Mouse (Mus musculus): Measurements from ENCODE around the gene Olfr594. TPM values are rescaled to one million over a fixed set of nuclear protein-coding genes. Genes with fewer than 3 reads are reported as not detected.

The Olfr594 gene
- not detected in 2 replicates for polyA plus RNA-seq (2012; rRNA removed)

GRCm38 (mm10) chr7:103216696-103217095 lies at the start of gene Olfr594:
Gene Olfr594, plus strand, starts transcription at chr7:103216996.

GRCm38 (mm10) chr7:103178240-103178639 lies 38.6 kb upstream of the Olfr594 start, which contains the start of gene Olfr591:
Gene Olfr591, minus strand, starts transcription at chr7:103178340.

GRCm38 (mm10) chr7:103184503-103184902 lies 32.3 kb upstream of the Olfr594 start, which contains the start of gene Olfr592:
Gene Olfr592, plus strand, starts transcription at chr7:103184803.

DNA sequence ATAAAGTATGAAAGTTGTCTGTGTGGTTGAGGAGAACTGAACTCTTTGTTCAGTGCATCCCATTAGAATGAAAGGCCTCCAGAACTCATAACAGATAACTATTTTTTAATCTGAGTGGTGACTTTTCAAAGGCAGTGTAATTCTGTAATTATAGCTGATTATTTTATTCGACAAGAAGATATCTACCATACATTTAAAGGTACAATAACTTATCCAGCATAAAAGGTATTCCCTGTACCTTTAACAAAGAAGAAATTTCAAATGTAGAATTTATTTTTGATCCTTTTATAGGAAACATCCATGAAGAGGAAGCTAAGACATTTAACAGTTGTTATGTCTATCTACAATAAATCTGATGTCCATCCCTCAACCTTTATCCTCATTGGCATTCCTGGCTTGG lies 5.2 kb upstream of the Olfr594 start, which contains the start of gene Olfr593:
Gene Olfr593, plus strand, starts transcription at position 301 of the 400 bp plus-strand sequence.

DNA sequence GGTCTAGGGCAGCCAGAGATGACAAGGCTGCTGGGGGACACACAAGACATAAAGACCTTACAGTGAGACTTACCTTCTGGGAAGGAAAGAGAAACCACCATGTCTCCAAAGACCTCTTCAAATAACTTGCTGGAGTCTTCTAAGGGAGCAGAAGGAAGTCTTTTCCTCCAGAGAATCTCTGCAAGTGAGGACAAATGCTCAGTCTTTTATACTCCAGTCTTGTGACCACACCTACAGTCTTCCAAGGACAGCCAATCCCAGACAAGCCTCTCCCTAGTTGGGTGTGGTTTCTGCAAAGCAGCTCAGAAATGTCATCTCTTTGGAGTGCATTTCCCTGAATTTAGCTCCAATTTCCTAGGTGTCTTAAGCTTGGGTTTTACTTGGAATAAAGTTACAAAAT lies 35.6 kb downstream of the Olfr594 start, which contains the start of gene Usp17ld:
Gene Usp17ld, minus strand, starts transcription at position 101 of the 400 bp plus-strand sequence.

Other genes starting within 250 kb of the Olfr594 start
- gene Olfr577, start 241.1 kb upstream of the Olfr594 start, polyA plus RNA-seq (2012; rRNA removed) = not detected in 2 replicates
- not detected in 2 replicates for gene Olfr578, start 227.7 kb upstream of the Olfr594 start, polyA plus RNA-seq (2012; rRNA removed)
- gene Olfr582, start 179.0 kb upstream of the Olfr594 start, polyA plus RNA-seq (2012; rRNA removed) = not detected in 2 replicates
- gene Olfr583, start 165.7 kb upstream of the Olfr594 start, polyA plus RNA-seq (2012; rRNA removed) = not detected in 2 replicates
- not detected in 2 replicates for gene Olfr584, start 135.1 kb upstream of the Olfr594 start, polyA plus RNA-seq (2012; rRNA removed)
- gene Olfr585, start 119.3 kb upstream of the Olfr594 start, polyA plus RNA-seq (2012; rRNA removed) = not detected in 2 replicates
- gene Olfr586, start 91.4 kb upstream of the Olfr594 start, polyA plus RNA-seq (2012; rRNA removed) = not detected in 2 replicates
- gene Olfr588-ps1, start 76.1 kb upstream of the Olfr594 start, polyA plus RNA-seq (2012; rRNA removed) = not detected in 2 replicates
- not detected in 2 replicates for gene Olfr589, start 60.6 kb upstream of the Olfr594 start, polyA plus RNA-seq (2012; rRNA removed)
- gene Olfr591, start 38.7 kb upstream of the Olfr594 start, polyA plus RNA-seq (2012; rRNA removed) = not detected in 2 replicates
- not detected in 2 replicates for gene Olfr592, start 32.2 kb upstream of the Olfr594 start, polyA plus RNA-seq (2012; rRNA removed)
- gene Olfr593, start 5.1 kb upstream of the Olfr594 start, polyA plus RNA-seq (2012; rRNA removed) = not detected in 2 replicates
- not detected in 2 replicates for gene Usp17ld, start 35.5 kb downstream of the Olfr594 start, polyA plus RNA-seq (2012; rRNA removed)
- not detected in 2 replicates for gene Olfr596, start 88.7 kb downstream of the Olfr594 start, polyA plus RNA-seq (2012; rRNA removed)
- not detected in 2 replicates for gene Olfr597, start 99.3 kb downstream of the Olfr594 start, polyA plus RNA-seq (2012; rRNA removed)
- not detected in 2 replicates for gene Olfr598, start 106.6 kb downstream of the Olfr594 start, polyA plus RNA-seq (2012; rRNA removed)
- not detected in 2 replicates for gene Olfr599, start 118.9 kb downstream of the Olfr594 start, polyA plus RNA-seq (2012; rRNA removed)
- not detected in 2 replicates for gene Olfr600, start 132.7 kb downstream of the Olfr594 start, polyA plus RNA-seq (2012; rRNA removed)
- not detected in 2 replicates for gene Olfr601, start 145.7 kb downstream of the Olfr594 start, polyA plus RNA-seq (2012; rRNA removed)
- gene Olfr603, start 169.2 kb downstream of the Olfr594 start, polyA plus RNA-seq (2012; rRNA removed) = not detected in 2 replicates
- gene Usp17lc, start 198.1 kb downstream of the Olfr594 start, polyA plus RNA-seq (2012; rRNA removed) = not detected in 2 replicates
- not detected in 2 replicates for gene Olfr605, start 228.4 kb downstream of the Olfr594 start, polyA plus RNA-seq (2012; rRNA removed)
- not detected in 2 replicates for gene Olfr606, start 232.1 kb downstream of the Olfr594 start, polyA plus RNA-seq (2012; rRNA removed)
- not detected in 2 replicates for gene Olfr607, start 247.2 kb downstream of the Olfr594 start, polyA plus RNA-seq (2012; rRNA removed)

All from liver, embryonic 14 days (tissue).